Mouse (Mus musculus) layer of hippocampus, adult 11-12 months (tissue): ENCODE results near the gene Agbl4.
A peak's percentile ranks its signal among the peaks of the same experiment; 100 is the strongest.

ENCODE experiments used
- DNase-seq: peaks from one replicate; pipeline ENCODE4 v3.0.0; 2022; ENCODE audit warnings: low spot score

The Agbl4 gene

DNA sequence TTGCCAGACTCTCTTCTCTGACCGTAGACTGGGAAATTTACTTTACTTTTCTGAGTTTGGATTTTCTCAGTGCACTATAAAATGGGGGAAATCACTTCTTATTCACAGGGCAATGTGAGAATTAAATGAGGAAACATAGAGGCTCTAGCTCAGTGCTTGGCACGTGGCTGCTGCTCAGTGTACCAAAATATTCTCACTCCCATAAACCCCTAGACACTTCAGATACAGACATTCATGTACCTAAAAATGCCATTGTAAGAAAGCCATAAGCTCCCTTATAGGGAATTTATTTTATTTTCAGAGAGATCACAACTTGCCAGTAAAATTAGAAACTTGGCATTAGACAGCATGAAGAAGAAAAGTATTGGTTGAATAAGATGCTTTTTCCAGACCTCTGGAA is 883.5 kb downstream of the Agbl4 start:
- DNase-seq, result no peak

DNA sequence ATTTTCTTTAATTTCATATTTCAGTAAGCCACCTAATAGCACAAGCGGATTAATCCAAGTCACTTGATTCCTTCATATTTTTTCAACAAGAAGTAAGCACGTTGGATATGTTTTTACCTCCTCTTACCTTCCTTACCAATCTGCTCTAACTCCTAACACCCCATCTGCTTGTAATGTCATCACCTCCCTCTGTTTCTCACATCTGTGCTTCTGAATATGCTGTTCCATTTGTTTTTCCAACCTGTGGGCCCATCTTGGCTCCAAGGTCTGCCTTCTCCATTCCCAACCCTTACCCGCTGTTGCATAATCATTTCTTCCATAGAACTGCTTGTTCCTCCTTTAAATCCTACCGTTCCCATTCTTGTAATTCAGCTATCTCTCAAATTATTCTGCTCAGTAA is 884.4 kb downstream of the Agbl4 start:
- DNase-seq, result peak; percentile 25

- no peak for DNase-seq
Observed at GRCm38 (mm10) chr4:111284625-111285024, 887.2 kb downstream of the Agbl4 start.

- DNase-seq, result no peak
Observed at GRCm38 (mm10) chr4:111294528-111295241, 897.2 kb downstream of the Agbl4 start.

- peak; percentile 34 for DNase-seq
Observed at GRCm38 (mm10) chr4:111306518-111306917, 909.1 kb downstream of the Agbl4 start.

DNA sequence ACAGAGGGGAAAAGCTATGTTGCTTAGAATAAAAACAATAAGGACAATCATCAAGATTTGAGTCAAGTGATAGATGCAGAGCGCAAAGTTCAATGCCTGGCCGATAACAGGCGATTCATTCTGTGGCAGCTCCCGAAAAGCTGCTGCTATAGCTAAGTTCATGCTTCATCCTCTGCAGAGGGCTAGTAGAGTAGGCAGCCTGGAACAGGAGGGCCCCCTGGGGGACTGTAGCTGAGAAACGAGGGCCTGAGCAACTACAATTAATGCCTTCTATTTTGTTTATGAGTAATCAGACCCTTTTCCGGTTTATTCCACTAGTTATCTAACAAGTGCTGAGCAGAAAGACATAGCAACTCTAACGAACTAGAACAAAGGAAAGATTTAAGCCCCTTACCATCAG is 909.7 kb downstream of the Agbl4 start:
- no peak for DNase-seq

GRCm38 (mm10) chr4:111307633-111308032 is 910.2 kb downstream of the Agbl4 start:
- peak; percentile 20 for DNase-seq

GRCm38 (mm10) chr4:111308572-111309288 is 911.3 kb downstream of the Agbl4 start:
- no peak for DNase-seq

GRCm38 (mm10) chr4:111327094-111327493 is 929.6 kb downstream of the Agbl4 start:
- DNase-seq, result peak; percentile 61

DNA sequence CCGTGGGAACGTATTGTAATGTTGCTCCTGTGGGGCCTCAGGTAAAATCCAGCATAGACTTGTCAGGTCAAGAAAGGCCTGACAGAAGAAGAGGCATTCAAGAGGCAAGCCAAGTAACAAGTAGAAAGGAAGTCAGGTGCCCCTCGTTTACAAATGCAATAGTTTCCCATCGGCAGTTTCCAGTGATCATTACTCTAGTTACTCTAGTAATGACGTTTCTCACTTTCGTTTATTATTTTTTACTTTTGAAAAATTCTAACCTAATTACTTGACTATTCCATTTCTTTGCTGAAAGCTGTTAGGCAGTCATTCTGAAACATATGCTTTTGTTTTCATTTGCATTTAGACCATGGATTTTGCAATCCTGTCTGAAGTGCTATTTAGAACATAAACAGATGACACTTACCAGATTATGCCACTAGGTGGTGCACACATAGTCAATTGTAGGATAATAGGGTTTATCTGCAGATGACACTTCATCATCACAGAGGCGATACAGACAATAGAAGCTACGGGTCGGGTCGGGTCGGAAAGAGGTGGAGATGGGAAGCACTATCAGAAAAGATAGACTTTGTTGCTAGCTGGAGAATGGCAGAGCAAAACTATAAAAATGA is 930.4 kb downstream of the Agbl4 start:
- peak; percentile 75 for DNase-seq

DNA sequence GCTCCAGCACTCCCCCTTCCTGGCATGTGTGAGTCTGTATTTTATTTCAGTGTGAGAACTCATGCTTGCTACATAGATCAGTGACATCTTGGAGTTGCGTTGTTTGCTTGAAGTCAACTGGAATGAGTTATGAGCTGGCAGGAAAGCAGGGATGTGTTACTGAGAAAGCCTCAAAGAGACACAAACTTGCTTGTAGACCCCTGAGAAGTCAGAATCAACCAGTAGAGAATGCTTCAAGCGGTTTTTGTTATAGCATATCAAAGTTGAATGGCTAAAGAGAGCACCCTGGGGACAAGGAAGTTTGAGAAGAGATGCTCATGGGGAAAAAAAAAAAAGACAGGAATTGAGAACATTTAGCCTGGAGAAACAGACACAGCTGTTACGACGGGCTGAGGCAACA is 932.0 kb downstream of the Agbl4 start:
- DNase-seq, result no peak

- DNase-seq, result no peak
Observed at GRCm38 (mm10) chr4:111332864-111333263, 935.4 kb downstream of the Agbl4 start.

GRCm38 (mm10) chr4:111349965-111350364 is 952.5 kb downstream of the Agbl4 start:
- DNase-seq, result no peak

- DNase-seq, result no peak
Observed at GRCm38 (mm10) chr4:111350615-111351525, 953.4 kb downstream of the Agbl4 start.

DNA sequence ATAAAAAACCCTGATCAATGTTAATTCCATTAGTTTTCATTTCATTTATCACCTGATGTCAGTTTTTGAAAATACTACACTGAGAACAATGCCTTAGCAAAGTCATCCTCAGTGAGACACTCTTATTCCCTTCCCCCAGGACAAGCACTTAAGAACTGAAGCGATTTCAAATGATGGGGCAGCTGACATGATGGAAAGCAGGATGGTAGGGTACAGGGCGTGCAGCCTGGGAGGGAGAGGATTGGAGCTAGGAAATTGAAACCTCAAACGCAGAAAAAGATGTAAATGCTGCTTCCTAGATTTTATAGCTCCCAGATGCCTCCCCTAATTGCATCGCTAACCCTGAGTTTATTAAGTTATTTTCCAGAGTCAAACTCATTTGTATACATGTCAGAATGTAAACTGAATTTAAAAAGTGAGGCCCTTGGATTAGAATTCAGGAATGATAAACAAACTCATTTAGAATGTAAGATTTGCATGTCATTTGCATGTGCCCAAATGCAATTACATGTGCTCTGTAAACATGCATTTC is 959.2 kb downstream of the Agbl4 start:
- DNase-seq, result no peak

GRCm38 (mm10) chr4:111357176-111357575 is 959.7 kb downstream of the Agbl4 start:
- no peak for DNase-seq

DNA sequence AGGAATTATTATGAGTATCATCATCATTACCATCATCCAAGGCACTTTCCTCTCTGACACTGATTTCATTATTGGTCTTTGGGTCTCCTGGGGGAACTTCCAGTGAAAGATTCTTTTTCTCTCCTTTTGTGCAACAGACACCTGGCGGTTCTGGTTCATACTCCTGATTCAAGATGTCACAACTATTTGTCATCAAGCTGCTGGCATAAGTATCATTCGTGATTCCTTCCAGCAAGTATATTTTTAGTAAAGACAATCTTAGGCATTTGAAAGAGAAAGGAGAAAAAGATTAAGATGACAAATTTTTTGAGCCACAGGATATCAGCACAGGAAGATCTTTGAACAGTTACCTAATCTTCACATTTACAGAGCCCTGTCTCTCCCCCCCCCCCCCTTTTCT is 966.7 kb downstream of the Agbl4 start:
- no peak for DNase-seq

GRCm38 (mm10) chr4:111367771-111368170 is 970.3 kb downstream of the Agbl4 start:
- no peak for DNase-seq

- DNase-seq, result no peak
Observed at GRCm38 (mm10) chr4:111377159-111377558, 979.7 kb downstream of the Agbl4 start.

DNA sequence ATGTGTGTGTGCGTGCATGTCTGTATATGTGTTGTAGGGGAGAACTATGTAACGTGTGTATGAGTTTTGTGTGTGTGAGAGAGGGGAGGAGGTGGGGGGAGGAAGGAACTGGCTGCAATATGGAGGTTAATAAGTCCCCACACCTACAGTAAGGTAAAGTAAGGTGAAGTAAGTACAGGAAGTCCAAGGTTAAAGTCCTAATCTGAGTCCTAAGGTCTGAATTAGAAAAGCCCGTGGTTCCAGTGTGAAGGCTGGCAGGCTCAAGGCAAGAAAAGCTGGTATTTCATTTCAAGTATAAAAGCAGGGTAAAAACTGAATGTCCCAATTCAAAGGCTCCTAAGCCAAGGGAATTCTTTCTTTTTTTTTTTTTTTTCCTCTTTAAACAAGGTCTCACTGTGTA is 980.6 kb downstream of the Agbl4 start:
- no peak for DNase-seq

GRCm38 (mm10) chr4:111383101-111383500 is 985.6 kb downstream of the Agbl4 start:
- DNase-seq, result no peak

DNA sequence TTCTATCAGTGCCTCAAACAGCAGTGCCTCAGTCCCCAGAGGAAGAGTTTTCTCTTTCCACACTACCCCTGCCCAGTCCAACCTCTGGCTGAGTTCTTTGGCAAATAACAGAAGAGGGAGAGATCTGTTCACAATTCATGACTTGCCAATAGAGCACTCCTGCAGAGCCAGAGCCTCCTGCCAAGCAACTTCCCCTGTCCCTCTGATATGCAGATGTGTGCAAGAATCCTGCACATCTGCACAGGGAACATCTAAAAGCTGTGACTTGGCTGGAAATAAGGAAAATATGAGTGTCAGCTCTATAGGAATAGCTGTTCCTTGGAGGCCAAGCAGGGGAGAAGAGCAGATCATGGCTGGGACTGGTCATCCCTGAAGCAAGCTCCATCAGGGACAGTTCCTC is 993.3 kb downstream of the Agbl4 start:
- no peak for DNase-seq
